Mouse (Mus musculus): ENCODE data around the gene Scn3b. TPM values are rescaled to one million over a fixed set of nuclear protein-coding genes. Genes with fewer than 3 reads are reported as not detected.

The Scn3b gene
- polyA plus RNA-seq, 1 experiment from 2014 or later, result 127 TPM

- Histone ChIP-seq H3K27me3 (replicated peaks; ENCODE audit: control insufficient read depth, insufficient read depth, low read length) (no peaks in the 10 kb centered on the region), H3K4me3 (replicated peaks; ENCODE audit: low read length) (no peak overlapping the region), H3K9ac (replicated peaks; ENCODE audit: low read depth, low read length) (no peak overlapping the region), H3K27ac (ENCODE audit: low read length) (no peak overlapping the region), H3K4me1 (replicated peaks; ENCODE audit: control insufficient read depth, insufficient read depth, low read length) (peaks cover 14% of the 10 kb centered on the region), H3K4me2 (ENCODE audit: low read length) (no peak overlapping the region), H3K9me3 (ENCODE audit: control insufficient read depth, low read length) (no peaks in the 10 kb centered on the region), H3K36me3 (ENCODE audit: control insufficient read depth, insufficient read depth) (no peaks in the 10 kb centered on the region)
- 17% methylated on average over 4 of the region's 4 CpGs for WGBS
- ATAC-seq, result no peak
Measured at GRCm38 (mm10) chr9:40239749-40240148, 29.3 kb upstream of the Scn3b start.

- Histone ChIP-seq H3K36me3 (ENCODE audit: control insufficient read depth, insufficient read depth) (no peaks in the 10 kb centered on the region), H3K4me2 (ENCODE audit: low read length) (no peak overlapping the region)
- WGBS, result 22% methylated on average over 5 of the region's 5 CpGs
Measured at GRCm38 (mm10) chr9:40240311-40240710, 28.7 kb upstream of the Scn3b start.

DNA sequence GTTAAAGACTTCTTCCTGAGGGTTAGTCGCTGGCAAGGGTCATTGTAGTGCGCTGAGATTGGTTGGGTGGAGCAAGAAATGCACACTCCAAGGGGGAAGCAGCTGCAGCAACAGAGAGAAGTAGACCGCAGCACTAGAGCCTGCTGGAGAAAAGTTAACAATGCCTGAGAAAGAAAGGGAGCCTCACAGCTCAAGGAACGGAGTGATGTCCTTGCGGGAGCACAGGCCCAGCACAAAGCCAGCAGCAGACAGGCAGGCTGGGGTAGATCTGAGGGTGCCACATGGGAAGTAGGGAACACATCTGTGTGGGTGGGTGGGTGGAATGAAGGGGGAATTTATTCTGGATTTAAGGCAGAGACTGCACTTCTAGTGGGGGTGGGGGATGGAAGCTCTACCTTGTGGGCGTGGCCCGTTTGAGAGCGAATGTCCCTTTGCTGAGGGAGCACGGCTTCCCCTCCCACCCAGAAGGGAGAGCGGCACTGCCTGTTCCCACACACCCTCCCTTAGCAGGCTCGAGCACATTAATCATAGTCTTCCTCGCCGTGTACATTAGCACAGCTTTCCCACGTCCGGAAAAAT lies 27.7 kb upstream of the Scn3b start:
- Histone ChIP-seq H3K4me1 (replicated peaks; ENCODE audit: control insufficient read depth, insufficient read depth, low read length) (peaks cover 14% of the 10 kb centered on the region), H3K36me3 (ENCODE audit: control insufficient read depth, insufficient read depth) (no peaks in the 10 kb centered on the region), H3K9ac (replicated peaks; ENCODE audit: low read depth, low read length) (peak overlapping the region; percentile 60), H3K27me3 (replicated peaks; ENCODE audit: control insufficient read depth, insufficient read depth, low read length) (no peaks in the 10 kb centered on the region), H3K4me3 (replicated peaks; ENCODE audit: low read length) (peak overlapping the region; percentile 46), H3K9me3 (ENCODE audit: control insufficient read depth, low read length) (no peaks in the 10 kb centered on the region), H3K27ac (ENCODE audit: low read length) (peak overlapping the region; percentile 91), H3K4me2 (ENCODE audit: low read length) (peak overlapping the region; percentile 60)
- ATAC-seq, result peak; percentile 83
- WGBS, result under 1% methylated on average over 15 of the region's 15 CpGs

More at GRCm38 (mm10) chr9:40240311-40240710, 28.7 kb upstream of the Scn3b start:
- ATAC-seq, result no peak
- Histone ChIP-seq H3K27me3 (replicated peaks; ENCODE audit: control insufficient read depth, insufficient read depth, low read length) (no peaks in the 10 kb centered on the region), H3K4me3 (replicated peaks; ENCODE audit: low read length) (no peak overlapping the region), H3K27ac (ENCODE audit: low read length) (no peak overlapping the region), H3K9me3 (ENCODE audit: control insufficient read depth, low read length) (no peaks in the 10 kb centered on the region), H3K4me1 (replicated peaks; ENCODE audit: control insufficient read depth, insufficient read depth, low read length) (peaks cover 14% of the 10 kb centered on the region), H3K9ac (replicated peaks; ENCODE audit: low read depth, low read length) (no peak overlapping the region)

- Histone ChIP-seq H3K4me3 (replicated peaks; ENCODE audit: low read length) (peak overlapping the region; percentile 46), H3K27ac (ENCODE audit: low read length) (peak overlapping the region; percentile 91), H3K9me3 (ENCODE audit: control insufficient read depth, low read length) (no peaks in the 10 kb centered on the region), H3K4me2 (ENCODE audit: low read length) (peak overlapping the region; percentile 60), H3K27me3 (replicated peaks; ENCODE audit: control insufficient read depth, insufficient read depth, low read length) (no peaks in the 10 kb centered on the region), H3K9ac (replicated peaks; ENCODE audit: low read depth, low read length) (peak overlapping the region; percentile 60), H3K4me1 (replicated peaks; ENCODE audit: control insufficient read depth, insufficient read depth, low read length) (peaks cover 14% of the 10 kb centered on the region), H3K36me3 (ENCODE audit: control insufficient read depth, insufficient read depth) (no peaks in the 10 kb centered on the region)
- WGBS, result 54% methylated on average over 13 of the region's 13 CpGs
- peak; percentile 82 for ATAC-seq
Measured at GRCm38 (mm10) chr9:40241951-40242888, 26.8 kb upstream of the Scn3b start.

DNA sequence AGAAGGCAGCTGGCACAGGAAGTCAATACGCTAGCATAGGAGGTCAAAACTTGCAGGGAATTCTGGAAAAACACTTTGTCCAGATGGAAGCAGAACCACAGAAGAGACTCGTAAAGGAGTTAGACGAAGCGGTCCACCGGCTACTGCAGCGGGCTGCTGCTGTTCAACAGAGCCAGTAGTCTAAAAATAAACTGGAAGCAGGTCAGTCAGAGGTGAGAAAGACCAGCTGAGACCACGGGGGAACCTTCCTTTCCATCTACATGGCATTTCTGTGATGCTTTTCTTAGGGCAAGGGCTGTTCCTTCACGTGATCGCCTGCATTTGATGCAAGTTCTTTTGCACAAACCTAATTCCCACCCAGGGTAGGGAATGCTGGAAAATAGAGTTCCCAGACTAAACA lies 23.6 kb upstream of the Scn3b start:
- Histone ChIP-seq H3K4me3 (replicated peaks; ENCODE audit: low read length) (no peak overlapping the region), H3K9me3 (ENCODE audit: control insufficient read depth, low read length) (no peaks in the 10 kb centered on the region), H3K4me1 (replicated peaks; ENCODE audit: control insufficient read depth, insufficient read depth, low read length) (peaks cover 14% of the 10 kb centered on the region), H3K36me3 (ENCODE audit: control insufficient read depth, insufficient read depth) (no peaks in the 10 kb centered on the region), H3K4me2 (ENCODE audit: low read length) (no peak overlapping the region), H3K27ac (ENCODE audit: low read length) (no peak overlapping the region), H3K27me3 (replicated peaks; ENCODE audit: control insufficient read depth, insufficient read depth, low read length) (no peaks in the 10 kb centered on the region), H3K9ac (replicated peaks; ENCODE audit: low read depth, low read length) (no peak overlapping the region)
- ATAC-seq, result no peak
- 81% methylated on average over 9 of the region's 9 CpGs for WGBS

DNA sequence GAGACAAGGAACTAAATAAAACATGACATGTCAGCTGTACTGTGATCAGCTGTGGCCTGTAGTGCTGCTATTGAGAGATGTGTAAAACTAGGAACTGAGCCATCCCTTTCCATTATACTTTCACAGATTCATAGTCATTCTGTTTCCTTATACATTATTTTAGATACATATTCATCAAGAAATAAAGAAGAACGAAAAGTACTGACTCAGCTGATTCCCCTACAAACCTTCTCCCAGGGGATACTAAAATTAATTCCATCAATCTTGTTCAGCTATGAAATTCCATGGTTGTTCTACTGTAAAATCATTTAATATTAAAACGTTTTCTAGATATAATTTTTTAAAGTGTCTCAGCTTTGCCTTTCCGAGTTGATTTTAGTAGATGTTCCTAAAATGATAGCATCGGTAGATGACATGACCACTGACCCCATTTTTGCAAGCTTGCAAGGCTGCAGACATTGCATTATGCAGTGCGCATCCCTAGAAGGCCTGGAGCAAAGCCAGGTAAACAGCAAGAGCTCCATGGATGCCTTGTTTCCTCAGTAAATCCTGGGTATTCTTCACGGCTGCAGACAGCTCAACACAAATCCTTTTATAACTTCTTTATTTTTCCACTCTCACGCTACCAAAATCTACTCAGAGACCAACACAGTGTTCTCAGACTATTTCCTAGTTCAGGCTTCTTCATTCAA lies 22.9 kb upstream of the Scn3b start:
- H3K4me3 ChIP-seq (replicated peaks; ENCODE audit: low read length), result no peak overlapping the region
- no peak for ATAC-seq
- no peaks in the 10 kb centered on the region for H3K27me3 ChIP-seq (replicated peaks; ENCODE audit: control insufficient read depth, insufficient read depth, low read length)
- no peak overlapping the region for H3K27ac ChIP-seq (ENCODE audit: low read length)
- H3K9ac ChIP-seq (replicated peaks; ENCODE audit: low read depth, low read length), result no peak overlapping the region
- 76% methylated on average over 7 of the region's 7 CpGs for WGBS
- H3K36me3 ChIP-seq (ENCODE audit: control insufficient read depth, insufficient read depth), result no peaks in the 10 kb centered on the region
- H3K4me1 ChIP-seq (replicated peaks; ENCODE audit: control insufficient read depth, insufficient read depth, low read length), result peaks cover 12% of the 10 kb centered on the region
- H3K4me2 ChIP-seq (ENCODE audit: low read length), result no peak overlapping the region
- no peaks in the 10 kb centered on the region for H3K9me3 ChIP-seq (ENCODE audit: control insufficient read depth, low read length)

DNA sequence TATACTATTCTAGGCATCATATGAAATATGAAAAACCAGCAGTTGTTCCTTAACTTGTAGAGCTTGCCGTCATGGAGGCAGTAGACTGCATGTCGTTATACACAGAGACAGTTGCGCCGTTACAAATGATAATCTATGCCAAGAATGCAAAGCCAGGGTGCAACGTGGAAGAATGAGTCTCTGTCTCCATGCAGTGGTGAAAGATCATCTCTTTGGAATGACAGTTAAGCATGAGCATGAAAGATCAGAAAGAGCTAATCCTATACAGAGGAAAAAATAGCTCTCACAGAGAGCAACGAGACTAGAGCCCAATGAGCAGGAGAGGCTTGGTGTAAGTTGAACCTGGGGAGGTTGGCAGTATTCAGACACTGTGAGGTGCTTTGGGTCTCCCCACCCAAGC lies 22.3 kb upstream of the Scn3b start:
- Histone ChIP-seq H3K9ac (replicated peaks; ENCODE audit: low read depth, low read length) (no peak overlapping the region), H3K4me3 (replicated peaks; ENCODE audit: low read length) (no peak overlapping the region), H3K27ac (ENCODE audit: low read length) (no peak overlapping the region), H3K36me3 (ENCODE audit: control insufficient read depth, insufficient read depth) (no peaks in the 10 kb centered on the region), H3K9me3 (ENCODE audit: control insufficient read depth, low read length) (no peaks in the 10 kb centered on the region), H3K4me1 (replicated peaks; ENCODE audit: control insufficient read depth, insufficient read depth, low read length) (peaks cover 7% of the 10 kb centered on the region), H3K27me3 (replicated peaks; ENCODE audit: control insufficient read depth, insufficient read depth, low read length) (no peaks in the 10 kb centered on the region), H3K4me2 (ENCODE audit: low read length) (no peak overlapping the region)
- WGBS, result 59% methylated on average over 6 of the region's 6 CpGs
- no peak for ATAC-seq

DNA sequence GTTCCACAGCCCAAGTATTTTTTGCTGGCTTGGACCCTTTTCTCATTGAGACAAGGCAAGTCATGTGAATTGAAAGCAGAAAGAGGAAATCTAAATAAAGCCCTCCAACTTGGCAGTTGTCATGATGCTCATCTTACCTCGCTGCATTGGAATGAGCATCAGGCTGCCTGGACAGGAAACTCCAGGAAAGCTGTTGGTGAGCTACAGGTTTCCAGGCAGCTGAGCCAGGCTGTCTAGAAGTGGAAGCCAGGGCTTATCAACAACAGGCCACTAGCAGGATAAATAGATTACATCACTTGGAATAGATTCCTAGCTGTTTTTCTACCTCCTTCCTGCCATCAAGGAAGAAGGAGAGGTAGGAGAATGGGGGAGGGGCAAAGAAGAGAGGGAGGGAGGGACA lies 19.9 kb upstream of the Scn3b start:
- no peak overlapping the region for H3K27ac ChIP-seq (ENCODE audit: low read length)
- H3K9me3 ChIP-seq (ENCODE audit: control insufficient read depth, low read length), result no peaks in the 10 kb centered on the region
- no peak for ATAC-seq
- no peak overlapping the region for H3K4me3 ChIP-seq (replicated peaks; ENCODE audit: low read length)
- H3K9ac ChIP-seq (replicated peaks; ENCODE audit: low read depth, low read length), result no peak overlapping the region
- H3K4me1 ChIP-seq (replicated peaks; ENCODE audit: control insufficient read depth, insufficient read depth, low read length), result no peaks in the 10 kb centered on the region
- H3K4me2 ChIP-seq (ENCODE audit: low read length), result no peak overlapping the region
- 55% methylated on average over 1 of the region's 1 CpGs for WGBS
- no peaks in the 10 kb centered on the region for H3K27me3 ChIP-seq (replicated peaks; ENCODE audit: control insufficient read depth, insufficient read depth, low read length)
- H3K36me3 ChIP-seq (ENCODE audit: control insufficient read depth, insufficient read depth), result no peaks in the 10 kb centered on the region

- H3K4me3 ChIP-seq (replicated peaks; ENCODE audit: low read length), result no peak overlapping the region
- H3K9ac ChIP-seq (replicated peaks; ENCODE audit: low read depth, low read length), result no peak overlapping the region
- no peaks in the 10 kb centered on the region for H3K9me3 ChIP-seq (ENCODE audit: control insufficient read depth, low read length)
- ATAC-seq, result no peak
- H3K4me2 ChIP-seq (ENCODE audit: low read length), result no peak overlapping the region
- no peaks in the 10 kb centered on the region for H3K36me3 ChIP-seq (ENCODE audit: control insufficient read depth, insufficient read depth)
- no peaks in the 10 kb centered on the region for H3K27me3 ChIP-seq (replicated peaks; ENCODE audit: control insufficient read depth, insufficient read depth, low read length)
- H3K4me1 ChIP-seq (replicated peaks; ENCODE audit: control insufficient read depth, insufficient read depth, low read length), result no peaks in the 10 kb centered on the region
- WGBS, result 69% methylated on average over 3 of the region's 3 CpGs
- no peak overlapping the region for H3K27ac ChIP-seq (ENCODE audit: low read length)
Measured at GRCm38 (mm10) chr9:40252459-40252858, 16.6 kb upstream of the Scn3b start.
